Mouse (Mus musculus) spleen, adult 2 months (tissue): Measurements from ENCODE around the gene Mctp1. TPM values are rescaled to one million over a fixed set of nuclear protein-coding genes. Genes with fewer than 3 reads are reported as not detected.
"Not testable (repeated sequence)": the region's sequence is repeated elsewhere in the genome, so short reads cannot be mapped to it uniquely, and the experiment has no call there.

Experiments
- DNase-seq, 2 experiments: peaks; one replicate each; pipeline versions ENCODE4 v3.0.0 to v3.0.0-alpha.2; 2012 to 2021; ENCODE audit warnings: low spot score in 2 of 2, low read depth in 1 of 2
- H3K27ac ChIP-seq: fragments of 200-500 bp; 2 replicates; pipeline ENCODE4 v1.5.1; 2012; ENCODE audit warnings: low read length, inconsistent platforms; ENCODE audit not compliant: insufficient read depth
- H3K27me3 ChIP-seq: fragments of 200-500 bp; 2 replicates; pipeline ENCODE4 v1.6.1; 2012; ENCODE audit warnings: mild to moderate bottlenecking, moderate library complexity, low read length, inconsistent platforms; ENCODE audit not compliant: control insufficient read depth, insufficient read depth
- H3K36me3 ChIP-seq: fragments of 200-500 bp; 2 replicates; pipeline ENCODE4 v1.6.1; 2012; ENCODE audit warnings: mild to moderate bottlenecking, low read length, inconsistent platforms; ENCODE audit not compliant: control insufficient read depth, insufficient read depth
- H3K4me1 ChIP-seq: fragments of 200-500 bp; 2 replicates; pipeline ENCODE4 v1.6.1; 2011; ENCODE audit warnings: inconsistent platforms; ENCODE audit not compliant: control insufficient read depth, insufficient read depth, insufficient read length
- H3K4me3 ChIP-seq: fragments of 200-500 bp; 2 replicates; pipeline ENCODE4 v1.5.1; 2011; ENCODE audit warnings: mild to moderate bottlenecking, inconsistent platforms; ENCODE audit not compliant: insufficient read depth, insufficient read length; ENCODE audit errors: extremely low read depth
- CTCF ChIP-seq: fragments of 200-500 bp; IDR thresholded peaks from 2 replicates; pipeline ENCODE4 v1.5.1; 2011; ENCODE audit warnings: mild to moderate bottlenecking, inconsistent platforms; ENCODE audit not compliant: insufficient read depth, insufficient read length, insufficient replicate concordance; ENCODE audit errors: extremely low read depth
- POLR2A ChIP-seq: fragments of 200-500 bp; IDR thresholded peaks from 2 replicates; pipeline ENCODE4 v1.6.1; 2011; ENCODE audit warnings: low read depth, low read length, inconsistent platforms
- WGBS: fragments of 180-500 bp; shearing (Covaris S2); methylation state at CpG from one replicate; pipeline ENCODE4 v1.1.7; 2018; 5-methylcytosine and 5-hydroxymethylcytosine counted together
- polyA plus RNA-seq: library from polyadenylated mRNA; depleted of rRNA; stranded (reverse); fragments of >200 nt; gene quantifications from 2 replicates; pipeline ENCODE4 v1.2.3, GENCODE M21; 2012

Mctp1 gene
- polyA plus RNA-seq, 1 experiment = 0.53 TPM

GRCm38 (mm10) chr13:76567448-76567847 is 183.1 kb downstream of the Mctp1 start:
- Histone ChIP-seq H3K36me3 (no peaks in the 10 kb centered on the region), H3K4me1 (no peaks in the 10 kb centered on the region), H3K27me3 (no peaks in the 10 kb centered on the region), H3K27ac (no peak overlapping the region), H3K4me3 (no peak overlapping the region)
- TF ChIP-seq POLR2A = no peak
- TF ChIP-seq CTCF = no peak
- DNase-seq = no peak
- WGBS = 68% methylated on average over 4 of the region's 4 CpGs

- no peaks in the 10 kb centered on the region for H3K36me3 ChIP-seq
- H3K4me1 ChIP-seq = no peaks in the 10 kb centered on the region
- no peak for DNase-seq
- no peak overlapping the region for H3K27ac ChIP-seq
- no peak overlapping the region for H3K4me3 ChIP-seq
- TF ChIP-seq CTCF = no peak
- no peak for TF ChIP-seq POLR2A
- no peaks in the 10 kb centered on the region for H3K27me3 ChIP-seq
- WGBS = 71% methylated on average over 2 of the region's 2 CpGs
Observed at GRCm38 (mm10) chr13:76568569-76569211, 184.4 kb downstream of the Mctp1 start.

- no peak overlapping the region for H3K4me3 ChIP-seq
- WGBS = 7% methylated on average over 5 of the region's 5 CpGs
- TF ChIP-seq POLR2A = no peak
- no peak for TF ChIP-seq CTCF
- no peaks in the 10 kb centered on the region for H3K27me3 ChIP-seq
- no peak overlapping the region for H3K27ac ChIP-seq
- H3K4me1 ChIP-seq = no peaks in the 10 kb centered on the region
- no peaks in the 10 kb centered on the region for H3K36me3 ChIP-seq
- DNase-seq = peak; percentile 8 to 12
Observed at GRCm38 (mm10) chr13:76579414-76579813, 195.1 kb downstream of the Mctp1 start.

GRCm38 (mm10) chr13:76585447-76585846 is 201.1 kb downstream of the Mctp1 start:
- H3K4me1 ChIP-seq = no peaks in the 10 kb centered on the region
- 74% methylated on average over 3 of the region's 3 CpGs for WGBS
- H3K4me3 ChIP-seq = no peak overlapping the region
- H3K36me3 ChIP-seq = no peaks in the 10 kb centered on the region
- H3K27me3 ChIP-seq = no peaks in the 10 kb centered on the region
- no peak overlapping the region for H3K27ac ChIP-seq
- DNase-seq = no peak
- TF ChIP-seq CTCF (no peak), POLR2A (no peak)

GRCm38 (mm10) chr13:76590709-76591108 is 206.4 kb downstream of the Mctp1 start:
- 89% methylated on average over 11 of the region's 11 CpGs for WGBS
- not testable (repeated sequence) for H3K27me3 ChIP-seq, H3K4me3 ChIP-seq, H3K27ac ChIP-seq, DNase-seq, H3K36me3 ChIP-seq, H3K4me1 ChIP-seq

GRCm38 (mm10) chr13:76591189-76591588 is 206.9 kb downstream of the Mctp1 start:
- no peak for DNase-seq
- no peaks in the 10 kb centered on the region for H3K36me3 ChIP-seq
- no peaks in the 10 kb centered on the region for H3K27me3 ChIP-seq
- no peaks in the 10 kb centered on the region for H3K4me1 ChIP-seq
- H3K27ac ChIP-seq = no peak overlapping the region
- no peak overlapping the region for H3K4me3 ChIP-seq
- TF ChIP-seq POLR2A (no peak), CTCF (no peak)

- Histone ChIP-seq H3K27me3 (no peaks in the 10 kb centered on the region), H3K27ac (no peak overlapping the region), H3K4me1 (no peaks in the 10 kb centered on the region), H3K36me3 (no peaks in the 10 kb centered on the region), H3K4me3 (no peak overlapping the region)
- no peak for TF ChIP-seq POLR2A
- no peak for TF ChIP-seq CTCF
- 33% methylated on average over 1 of the region's 1 CpGs for WGBS
- no peak for DNase-seq
Observed at GRCm38 (mm10) chr13:76591692-76592091, 207.4 kb downstream of the Mctp1 start.
